Mouse (Mus musculus) intestine, embryonic 14.5 days (tissue): Measurements from ENCODE around the gene Vps53. TPM values are rescaled to one million over a fixed set of nuclear protein-coding genes. Genes with fewer than 3 reads are reported as not detected.

Experiments
- ATAC-seq: fragments of 200-750 bp; cut with Nextera tagmentation; replicated peaks from 2 replicates; pipeline ENCODE4 v1.8.0; 2017; ENCODE audit warnings: low read depth, moderate number of reproducible peaks, moderate TSS enrichment, moderate library complexity; ENCODE audit not compliant: low FRiP score, low TSS enrichment
- DNase-seq: peaks from one replicate; pipeline ENCODE4 v3.0.0-alpha.2; 2018; ENCODE audit warnings: low spot score
- H3K27ac ChIP-seq: fragments of 300-500 bp; sonication (generic); 2 replicates; pipeline ENCODE4 v1.5.1; 2014; ENCODE audit warnings: low read depth, mild to moderate bottlenecking, control low read depth
- H3K27me3 ChIP-seq: fragments of 300-500 bp; sonication (generic); replicated peaks from 2 replicates; pipeline ENCODE4 v1.6.1; 2014; ENCODE audit warnings: low read length, control low read depth; ENCODE audit not compliant: control insufficient read depth, insufficient read depth
- H3K36me3 ChIP-seq: fragments of 300-500 bp; sonication (generic); 2 replicates; pipeline ENCODE4 v1.6.1; 2014; ENCODE audit warnings: low read length, control low read depth; ENCODE audit not compliant: control insufficient read depth, insufficient read depth
- H3K4me1 ChIP-seq: fragments of 300-500 bp; sonication (generic); replicated peaks from 2 replicates; pipeline ENCODE4 v1.6.1; 2014; ENCODE audit warnings: low read length, control low read depth, mixed read lengths; ENCODE audit not compliant: control insufficient read depth, insufficient read depth
- H3K4me2 ChIP-seq: fragments of 300-500 bp; sonication (generic); 2 replicates; pipeline ENCODE4 v1.6.1; 2014; ENCODE audit warnings: low read length
- H3K4me3 ChIP-seq: fragments of 300-500 bp; sonication (generic); 2 replicates; pipeline ENCODE4 v1.5.1; 2014; ENCODE audit warnings: low read depth, low read length, control low read depth, mixed read lengths
- H3K9ac ChIP-seq: fragments of 300-500 bp; sonication (generic); 2 replicates; pipeline ENCODE4 v1.6.1; 2014; ENCODE audit warnings: mild to moderate bottlenecking, low read length
- H3K9me3 ChIP-seq: fragments of 300-500 bp; sonication (generic); 2 replicates; pipeline ENCODE4 v1.6.1; 2016; ENCODE audit warnings: low read length, control low read depth; ENCODE audit not compliant: control insufficient read depth
- WGBS: fragments of 180-500 bp; shearing (Covaris S2); extraction: QIAGEN DNeasy Blood & Tissue Kit; methylation state at CpG from one replicate; pipeline ENCODE4 v1.1.7; 2014; 5-methylcytosine and 5-hydroxymethylcytosine counted together
- polyA plus RNA-seq: library from polyadenylated mRNA; unstranded; fragments of >200 nt; fragmentation: Nextera tagmentation; extraction: Ambion mirVana; gene quantifications from 2 replicates; pipeline ENCODE4 v1.2.1, GENCODE M21; 2014

The Vps53 gene
- polyA plus RNA-seq, 1 experiment from 2014 or later: 42.5 TPM

DNA sequence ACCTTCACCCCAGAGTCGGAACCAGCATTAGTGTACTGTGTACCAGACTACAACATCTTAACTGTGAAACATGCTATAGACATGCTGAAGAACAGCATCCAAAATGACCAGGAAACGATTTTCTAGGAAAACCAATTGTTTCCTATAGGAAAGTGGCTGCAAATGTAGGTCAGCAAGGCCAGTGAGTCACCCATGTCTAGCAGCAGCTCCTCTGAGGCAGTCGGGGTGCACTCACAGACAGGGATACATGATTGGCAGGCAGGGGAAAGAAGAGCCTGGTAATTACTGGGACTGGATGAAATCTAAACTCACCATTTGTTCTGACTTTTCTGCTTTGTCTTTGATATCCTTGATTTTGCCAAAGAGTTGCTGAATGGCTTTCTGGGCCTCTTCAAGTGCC is 41.5 kb downstream of the Vps53 start:
- no peak overlapping the region for H3K4me3 ChIP-seq
- H3K9me3 ChIP-seq: no peaks in the 10 kb centered on the region
- H3K4me1 ChIP-seq: no peaks in the 10 kb centered on the region
- no peak overlapping the region for H3K4me2 ChIP-seq
- no peaks in the 10 kb centered on the region for H3K27me3 ChIP-seq
- peaks cover 29% of the 10 kb centered on the region for H3K36me3 ChIP-seq
- 77% methylated on average over 3 of the region's 3 CpGs for WGBS
- no peak overlapping the region for H3K27ac ChIP-seq
- no peak overlapping the region for H3K9ac ChIP-seq
- no peak for ATAC-seq
- DNase-seq: no peak

DNA sequence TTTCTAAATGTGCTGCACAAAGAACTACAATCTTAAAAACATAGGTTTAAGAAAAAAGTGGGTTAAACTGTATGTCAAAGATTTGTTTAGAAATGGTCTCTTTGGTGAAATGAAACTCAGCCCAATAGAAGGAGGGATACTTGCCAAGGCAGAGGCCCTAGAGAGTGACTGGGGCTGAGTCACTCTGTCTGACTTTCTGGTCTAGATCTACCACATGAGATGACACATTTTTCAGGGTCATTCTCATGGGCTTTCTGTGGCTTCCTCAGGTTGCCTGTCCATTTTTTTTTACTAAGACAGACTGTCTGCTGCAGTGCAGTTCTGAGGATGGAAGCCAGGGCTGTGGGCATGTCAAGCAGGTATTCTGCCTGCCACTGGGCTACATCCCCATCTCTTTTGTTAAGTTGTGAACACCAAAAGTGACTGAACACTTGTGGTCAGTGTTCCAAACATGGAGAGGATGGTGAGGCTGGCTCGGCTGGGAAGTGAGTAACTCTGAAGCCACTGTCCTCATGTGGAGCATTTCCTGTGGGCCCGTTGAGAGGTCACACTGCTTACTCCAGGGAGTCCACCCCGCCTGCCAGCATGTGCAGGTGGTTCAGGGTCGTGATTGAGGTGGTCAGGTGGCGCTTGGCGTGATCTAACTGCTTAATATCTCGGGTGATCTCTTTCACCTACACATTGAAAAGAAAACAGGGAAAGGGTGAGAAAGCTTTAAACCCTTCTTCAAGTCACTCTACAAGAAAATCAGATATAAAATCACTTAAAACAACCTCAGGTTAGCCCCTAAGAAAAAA is 43.6 kb downstream of the Vps53 start:
- Histone ChIP-seq H3K27ac (no peak overlapping the region), H3K9ac (no peak overlapping the region), H3K9me3 (no peaks in the 10 kb centered on the region), H3K4me1 (no peaks in the 10 kb centered on the region), H3K27me3 (no peaks in the 10 kb centered on the region), H3K4me2 (no peak overlapping the region), H3K36me3 (peaks cover 29% of the 10 kb centered on the region), H3K4me3 (no peak overlapping the region)
- no peak for ATAC-seq
- WGBS: 83% methylated on average over 7 of the region's 7 CpGs
- no peak for DNase-seq

DNA sequence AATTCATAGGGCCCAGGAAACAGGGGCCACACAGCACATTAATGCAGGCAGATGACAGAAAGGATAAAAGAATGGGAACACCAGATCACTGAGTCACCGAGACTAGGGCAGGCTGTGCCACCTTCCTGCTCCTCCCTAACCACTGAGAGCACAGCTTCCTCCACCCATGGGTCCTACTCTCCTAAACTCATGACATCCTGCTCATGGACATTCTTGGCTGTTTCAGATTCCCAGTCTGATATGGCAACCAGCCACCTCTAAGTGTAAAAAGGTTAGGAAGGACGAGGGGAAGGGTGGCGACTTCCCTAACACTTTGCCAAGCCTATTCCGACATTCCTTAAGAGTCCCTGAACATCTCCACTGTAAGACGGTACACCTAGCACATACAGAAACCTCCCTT is 48.6 kb downstream of the Vps53 start:
- DNase-seq (no peak), ATAC-seq (no peak)
- Histone ChIP-seq H3K36me3 (peaks cover 18% of the 10 kb centered on the region), H3K9ac (no peak overlapping the region), H3K27ac (no peak overlapping the region), H3K4me1 (peaks cover 6% of the 10 kb centered on the region), H3K27me3 (no peaks in the 10 kb centered on the region), H3K4me2 (no peak overlapping the region), H3K9me3 (no peaks in the 10 kb centered on the region), H3K4me3 (no peak overlapping the region)
- WGBS: 82% methylated on average over 5 of the region's 5 CpGs

DNA sequence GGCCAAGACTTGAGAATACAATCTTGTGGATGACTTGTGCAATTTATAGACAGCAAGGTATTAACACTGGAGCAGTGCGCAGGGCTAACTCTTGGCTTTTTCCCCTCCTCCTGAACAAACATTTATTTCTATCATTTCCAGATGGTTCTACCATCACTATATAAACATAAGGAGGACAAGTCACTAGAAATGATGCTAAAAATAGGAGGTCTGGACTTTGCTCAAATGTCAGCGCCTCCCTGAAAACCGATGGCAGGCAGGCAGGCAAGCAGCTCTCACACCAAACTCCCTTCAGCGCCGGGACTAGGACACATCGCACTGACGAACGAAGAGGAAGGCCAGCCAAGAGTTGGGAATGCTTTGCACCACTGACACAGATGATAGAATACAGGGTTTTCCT is 54.1 kb downstream of the Vps53 start:
- Histone ChIP-seq H3K27ac (peak overlapping the region; percentile 75), H3K27me3 (no peaks in the 10 kb centered on the region), H3K9me3 (no peaks in the 10 kb centered on the region), H3K4me1 (peaks cover 26% of the 10 kb centered on the region), H3K9ac (no peak overlapping the region), H3K4me3 (no peak overlapping the region), H3K36me3 (0 out of 2 replicates have a peak, but pooled peaks cover 3% of the 10 kb centered on the region), H3K4me2 (peak overlapping the region; percentile 14; the same call in 1 of the 2 replicates)
- ATAC-seq (0 out of 2 replicates have a peak, but pooled peaks have one; percentile 12), DNase-seq (no peak)
- WGBS: 28% methylated on average over 8 of the region's 8 CpGs

DNA sequence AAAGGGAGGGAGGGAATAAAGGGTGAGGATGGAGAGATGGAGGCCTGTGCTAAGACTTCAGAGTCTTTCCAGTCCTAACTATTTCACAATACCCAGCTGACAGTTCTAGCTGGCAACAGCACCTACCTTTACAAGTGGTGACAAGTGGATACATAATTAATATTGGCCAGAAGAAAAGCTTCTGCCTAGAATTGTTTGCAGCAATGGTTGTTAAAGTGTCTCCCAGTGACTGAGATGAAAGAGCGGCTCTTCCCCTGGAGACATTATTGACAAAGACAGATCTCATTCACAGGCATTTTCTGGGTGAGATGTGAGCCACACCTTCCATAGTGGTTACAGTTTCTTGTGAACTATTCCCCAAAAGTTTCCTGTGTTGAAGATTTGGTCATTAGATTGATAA is 55.9 kb downstream of the Vps53 start:
- H3K4me1 ChIP-seq: peaks cover 32% of the 10 kb centered on the region
- H3K27ac ChIP-seq: no peak overlapping the region
- no peaks in the 10 kb centered on the region for H3K9me3 ChIP-seq
- DNase-seq: no peak
- no peak overlapping the region for H3K4me2 ChIP-seq
- H3K36me3 ChIP-seq: 0 out of 2 replicates have a peak, but pooled peaks cover 5% of the 10 kb centered on the region
- H3K27me3 ChIP-seq: no peaks in the 10 kb centered on the region
- no peak overlapping the region for H3K4me3 ChIP-seq
- no peak overlapping the region for H3K9ac ChIP-seq
- no peak for ATAC-seq
- WGBS: 97% methylated on average over 1 of the region's 1 CpGs

DNA sequence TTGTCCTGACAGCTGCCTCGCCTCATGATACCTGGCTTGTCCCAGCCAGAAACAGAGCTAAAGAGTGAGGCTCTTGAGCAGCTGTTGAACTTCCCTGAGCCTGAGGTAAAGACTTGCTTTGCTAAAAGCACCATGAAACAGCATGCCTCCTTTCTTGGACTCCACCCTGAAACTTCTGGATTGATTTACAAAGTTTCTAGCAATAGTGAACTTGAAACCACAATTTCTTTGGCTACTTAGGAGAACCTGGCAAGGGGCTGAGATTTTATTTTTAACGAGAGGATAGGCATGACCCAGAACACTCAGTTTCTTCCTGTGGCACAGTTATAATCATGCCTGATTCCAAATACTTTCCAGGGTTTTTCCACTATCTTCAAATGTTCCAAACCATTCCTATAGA is 56.9 kb downstream of the Vps53 start:
- Histone ChIP-seq H3K36me3 (0 out of 2 replicates have a peak, but pooled peaks cover 5% of the 10 kb centered on the region), H3K4me1 (peaks cover 32% of the 10 kb centered on the region), H3K27ac (no peak overlapping the region), H3K4me2 (no peak overlapping the region), H3K4me3 (no peak overlapping the region), H3K9ac (no peak overlapping the region), H3K9me3 (no peaks in the 10 kb centered on the region), H3K27me3 (no peaks in the 10 kb centered on the region)
- WGBS: 77% methylated on average over 2 of the region's 2 CpGs
- ATAC-seq (no peak), DNase-seq (no peak)

DNA sequence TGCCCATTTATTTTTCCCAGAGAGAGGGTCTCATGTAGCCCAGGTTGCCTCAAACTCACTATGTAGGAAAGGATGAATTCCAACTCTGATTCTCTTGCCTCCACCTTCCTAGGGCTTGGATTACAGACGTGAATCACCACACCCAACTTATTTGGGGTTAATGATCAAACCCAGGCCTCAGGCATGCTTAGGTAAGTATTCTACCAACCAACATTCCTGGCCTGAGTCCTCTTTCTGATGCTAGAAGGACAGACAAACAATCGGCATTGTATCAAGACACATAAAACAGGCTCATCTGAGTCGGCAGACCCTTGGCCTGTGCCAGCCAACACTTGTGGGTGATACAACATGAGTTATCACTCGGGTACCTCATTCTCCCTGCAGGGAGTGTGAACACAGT is 58.4 kb downstream of the Vps53 start:
- no peaks in the 10 kb centered on the region for H3K9me3 ChIP-seq
- no peak overlapping the region for H3K9ac ChIP-seq
- ATAC-seq (no peak), DNase-seq (no peak)
- H3K27ac ChIP-seq: peak overlapping the region; percentile 75; the same call in 1 of the 2 replicates
- no peak overlapping the region for H3K4me3 ChIP-seq
- peaks cover 28% of the 10 kb centered on the region for H3K4me1 ChIP-seq
- H3K4me2 ChIP-seq: no peak overlapping the region
- 72% methylated on average over 4 of the region's 4 CpGs for WGBS
- no peaks in the 10 kb centered on the region for H3K27me3 ChIP-seq
- peaks cover 17% of the 10 kb centered on the region for H3K36me3 ChIP-seq

DNA sequence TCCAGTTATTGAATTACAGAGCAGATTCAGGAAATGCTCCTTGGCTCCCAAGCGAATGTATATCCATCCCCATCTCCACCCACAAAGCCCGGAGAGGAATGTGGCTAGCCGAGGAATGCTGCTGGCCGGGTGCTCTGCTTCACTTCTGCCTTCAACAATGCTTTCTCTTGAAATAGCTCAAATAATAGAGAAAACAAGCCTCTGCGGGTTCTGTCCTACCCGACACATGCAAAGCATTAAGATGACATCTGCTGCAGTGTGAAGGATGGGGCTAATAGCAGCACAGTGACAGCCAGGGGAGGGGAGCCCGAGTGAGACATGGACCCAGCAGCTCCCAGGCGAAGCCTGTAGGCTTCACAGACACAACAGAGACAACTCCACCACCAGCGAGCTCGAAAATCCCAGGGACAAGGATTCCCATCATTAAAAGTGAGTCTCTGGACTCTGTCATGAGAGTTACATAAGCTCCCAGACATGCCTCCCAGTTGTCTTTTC is 59.0 kb downstream of the Vps53 start:
- H3K4me1 ChIP-seq: peaks cover 22% of the 10 kb centered on the region
- H3K4me2 ChIP-seq: no peak overlapping the region
- H3K4me3 ChIP-seq: no peak overlapping the region
- H3K27ac ChIP-seq: peak overlapping the region; percentile 75
- no peaks in the 10 kb centered on the region for H3K27me3 ChIP-seq
- H3K9me3 ChIP-seq: no peaks in the 10 kb centered on the region
- 18% methylated on average over 10 of the region's 10 CpGs for WGBS
- peak; percentile 76 for ATAC-seq
- H3K36me3 ChIP-seq: peaks cover 23% of the 10 kb centered on the region
- DNase-seq: peak; percentile 66
- no peak overlapping the region for H3K9ac ChIP-seq

DNA sequence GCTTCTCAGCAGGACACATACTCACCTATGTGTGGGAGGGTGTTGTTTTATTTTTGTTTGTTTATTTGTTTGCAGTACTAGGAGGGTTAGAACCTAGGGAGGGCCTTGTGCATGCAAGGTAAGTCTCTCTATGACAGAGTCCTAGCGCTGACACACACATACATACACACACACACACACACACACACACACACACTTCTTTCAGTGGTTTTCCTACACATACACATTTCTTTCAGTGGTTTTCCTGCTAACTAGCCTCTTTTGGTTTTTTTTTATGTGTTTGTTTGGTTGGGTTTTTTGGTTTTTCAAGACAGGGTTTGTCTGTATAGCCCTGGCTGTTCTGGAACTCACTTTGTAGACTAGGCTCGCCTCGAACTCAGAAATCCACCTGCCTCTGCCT is 69.0 kb downstream of the Vps53 start:
- no peak overlapping the region for H3K4me2 ChIP-seq
- H3K4me3 ChIP-seq: no peak overlapping the region
- H3K27me3 ChIP-seq: no peaks in the 10 kb centered on the region
- H3K9me3 ChIP-seq: no peaks in the 10 kb centered on the region
- DNase-seq (no peak), ATAC-seq (no peak)
- H3K4me1 ChIP-seq: peaks cover 13% of the 10 kb centered on the region
- H3K9ac ChIP-seq: no peak overlapping the region
- H3K27ac ChIP-seq: no peak overlapping the region
- 92% methylated on average over 3 of the region's 3 CpGs for WGBS
- H3K36me3 ChIP-seq: peaks cover 20% of the 10 kb centered on the region
